Mouse (Mus musculus): Measurements from ENCODE around the gene Wdr73.
A peak's percentile ranks its signal among the peaks of the same experiment; 100 is the strongest.

The Wdr73 gene

DNA sequence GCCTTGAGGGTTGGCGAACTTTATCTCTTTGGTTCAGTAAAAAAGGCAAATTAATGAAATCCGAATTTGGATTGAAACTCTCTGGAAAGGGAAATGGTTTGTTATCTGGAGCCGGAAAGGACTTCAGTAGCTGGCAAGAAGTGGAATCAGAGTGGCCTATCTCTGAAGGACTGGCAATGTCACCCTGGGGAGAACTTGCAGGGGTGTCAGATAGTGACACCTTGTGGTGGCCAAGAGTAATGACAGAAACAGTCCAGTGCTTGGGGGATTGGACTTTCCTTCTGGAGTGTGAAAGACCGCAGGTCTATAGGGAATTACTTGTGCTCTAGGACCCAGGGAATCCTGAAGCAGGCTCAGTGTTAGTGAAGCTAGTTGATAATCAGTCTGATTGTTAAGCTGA, 51.4 kb downstream of the Wdr73 start:
- DNase-seq = peak; percentile 29

DNA sequence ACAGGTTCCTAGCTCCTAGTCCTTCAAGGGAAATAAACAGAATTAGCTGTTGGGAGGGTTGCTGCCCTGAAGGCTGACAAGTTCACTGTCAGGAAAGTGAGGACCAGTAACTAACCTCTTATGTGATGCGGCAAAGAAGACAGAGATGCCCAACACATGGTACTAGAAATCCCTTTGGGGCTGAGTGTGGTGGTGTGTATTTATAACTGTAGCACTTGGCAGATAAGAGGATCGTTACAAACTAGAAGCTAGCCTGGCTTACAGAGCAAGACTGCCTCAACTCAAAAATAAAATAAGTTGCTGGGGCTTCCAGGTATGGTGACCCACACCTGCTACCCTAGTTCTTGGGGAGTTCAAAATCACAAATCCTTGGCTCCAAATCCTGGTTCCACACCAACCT, 51.8 kb downstream of the Wdr73 start:
- no peak for DNase-seq

DNA sequence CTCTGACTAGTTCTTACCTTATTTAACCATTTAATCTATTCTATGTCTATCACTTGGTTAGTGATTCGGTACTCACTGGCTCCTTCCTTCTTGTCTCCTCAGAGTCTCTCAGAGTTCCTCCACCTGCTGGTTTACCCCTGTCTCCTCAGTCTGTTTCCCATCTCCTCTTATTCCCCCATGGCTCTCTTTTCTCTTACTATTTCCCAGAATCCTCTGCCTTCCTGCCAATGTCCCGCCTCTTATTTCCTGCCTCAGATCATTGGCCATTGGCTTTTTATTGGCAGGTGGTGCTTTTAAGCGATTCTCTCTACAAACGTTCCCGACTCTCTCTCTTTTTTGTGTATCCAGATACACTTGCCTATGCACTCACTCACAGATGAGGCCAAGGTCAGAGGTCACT, 54.4 kb downstream of the Wdr73 start:
- no peak for DNase-seq

DNA sequence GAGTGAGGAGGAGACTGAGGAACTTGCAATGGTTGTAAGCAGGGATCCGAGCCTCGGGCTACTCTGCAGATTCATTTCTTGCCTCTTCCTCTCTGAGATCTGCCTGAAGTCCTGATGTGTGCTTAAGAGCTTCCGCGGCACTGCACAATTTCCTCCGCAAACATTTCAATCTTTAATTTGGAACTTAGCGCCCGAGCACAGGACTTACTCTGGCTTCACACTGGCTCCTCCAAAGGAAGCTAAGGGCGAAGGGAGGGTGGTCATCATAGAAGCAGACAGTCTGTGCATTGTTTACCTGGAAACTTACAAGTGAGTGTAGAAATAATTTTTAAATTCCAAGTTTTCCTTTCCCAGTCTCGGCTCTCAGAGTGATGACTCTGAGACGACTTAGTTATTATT, 54.8 kb downstream of the Wdr73 start:
- DNase-seq = no peak

DNA sequence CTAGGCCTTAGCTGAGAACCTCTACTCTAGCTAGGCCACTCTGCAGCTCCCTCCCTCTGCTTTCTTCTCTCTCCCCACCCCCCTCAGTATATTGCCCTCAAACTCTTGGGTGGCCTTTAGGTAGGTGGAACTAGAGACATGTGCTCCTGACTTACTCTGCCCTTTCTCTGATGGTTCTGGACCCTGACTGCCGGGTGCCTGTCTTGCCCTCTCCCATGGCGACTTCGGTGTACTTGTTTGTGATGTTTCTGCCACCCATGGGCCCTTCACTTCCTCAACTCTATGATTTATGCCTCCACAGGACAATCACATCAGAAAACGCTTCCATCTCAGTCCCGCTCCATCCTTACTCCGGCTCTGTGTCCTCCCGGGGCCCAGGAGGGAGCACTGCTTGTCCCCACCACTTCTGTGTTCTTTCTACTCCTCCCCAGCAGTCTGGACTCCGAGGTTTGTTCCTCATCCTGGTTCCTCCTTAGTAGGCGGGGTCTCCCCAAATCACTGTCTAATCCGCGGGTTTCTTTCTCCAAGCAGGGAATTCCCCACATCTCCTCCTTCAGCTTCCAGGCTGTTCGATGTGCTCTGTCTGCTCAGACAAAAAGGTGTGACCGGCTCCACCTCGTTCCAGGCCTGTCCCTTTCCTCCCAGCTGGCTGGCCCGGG, 55.3 kb downstream of the Wdr73 start:
- DNase-seq = no peak

DNA sequence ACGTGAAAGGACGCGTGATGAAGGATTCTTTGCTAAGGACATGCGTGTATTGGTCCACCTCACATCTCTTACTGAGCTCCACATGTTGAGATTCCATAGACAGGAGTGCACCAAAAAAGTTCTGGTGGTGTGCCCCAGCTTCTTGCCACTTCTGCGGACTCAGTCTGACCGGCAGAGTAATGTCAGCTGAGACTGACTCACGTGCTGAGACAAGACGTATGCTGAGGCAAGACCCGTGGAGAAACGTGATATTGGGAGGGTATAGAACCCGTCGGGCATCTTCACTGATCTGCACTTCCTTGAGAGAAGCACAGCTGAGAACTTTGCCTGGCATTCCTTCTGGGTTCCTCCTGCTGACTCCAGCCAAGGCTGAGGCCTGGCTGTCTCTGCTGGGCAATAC, 56.4 kb downstream of the Wdr73 start:
- DNase-seq = no peak

DNA sequence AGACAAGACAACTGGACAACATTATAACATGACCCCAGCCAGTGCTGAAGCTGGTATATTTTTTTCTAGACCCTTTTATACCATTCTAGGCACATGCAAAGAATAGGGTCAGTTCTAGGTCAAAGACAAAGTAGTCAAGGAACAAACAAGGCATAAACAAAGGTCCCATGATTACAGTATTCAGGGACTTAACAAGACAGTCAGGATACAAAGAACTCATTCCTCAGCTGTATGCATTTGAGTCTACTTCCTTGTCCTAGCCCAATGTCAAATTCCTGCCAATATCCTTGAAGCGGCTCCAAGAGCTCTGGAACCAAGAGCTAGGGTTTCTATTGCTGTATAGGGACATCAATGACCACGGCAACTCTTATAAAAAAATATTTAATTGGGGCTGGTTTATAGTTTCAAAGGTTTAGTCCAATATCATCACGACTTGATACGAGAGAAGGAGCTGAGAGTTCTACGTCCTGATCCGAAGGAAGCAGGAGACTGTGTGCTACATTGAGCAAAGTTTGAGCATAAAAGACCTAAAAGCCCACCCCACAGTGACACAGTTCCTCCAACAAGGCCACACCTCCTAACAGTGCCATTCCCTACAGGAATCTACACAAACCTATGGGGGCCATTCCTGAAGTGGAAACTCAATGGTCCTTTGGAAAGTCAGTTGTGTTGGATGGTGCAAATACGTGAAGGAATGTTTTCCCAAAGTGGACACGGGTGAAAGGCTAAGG, 57.0 kb downstream of the Wdr73 start:
- DNase-seq = no peak

DNA sequence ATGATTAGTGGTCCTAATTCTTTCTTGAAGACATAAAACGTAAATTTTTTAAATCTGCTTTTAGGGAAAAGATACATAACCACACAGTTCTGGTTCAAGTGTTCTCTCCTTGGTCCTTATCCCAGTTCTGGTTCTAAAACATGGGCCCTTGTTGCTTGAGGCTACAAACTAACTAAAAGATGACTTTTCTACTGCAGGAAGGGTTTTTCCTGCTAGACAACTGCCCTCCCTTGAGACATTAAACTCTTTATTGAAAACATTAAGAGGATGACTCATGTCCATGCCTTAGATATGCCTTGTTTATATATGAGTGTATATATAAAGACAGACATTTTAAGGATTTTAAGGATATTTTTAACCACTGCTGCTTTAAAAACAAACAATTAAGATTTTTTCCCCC, 57.9 kb downstream of the Wdr73 start:
- DNase-seq = no peak

DNA sequence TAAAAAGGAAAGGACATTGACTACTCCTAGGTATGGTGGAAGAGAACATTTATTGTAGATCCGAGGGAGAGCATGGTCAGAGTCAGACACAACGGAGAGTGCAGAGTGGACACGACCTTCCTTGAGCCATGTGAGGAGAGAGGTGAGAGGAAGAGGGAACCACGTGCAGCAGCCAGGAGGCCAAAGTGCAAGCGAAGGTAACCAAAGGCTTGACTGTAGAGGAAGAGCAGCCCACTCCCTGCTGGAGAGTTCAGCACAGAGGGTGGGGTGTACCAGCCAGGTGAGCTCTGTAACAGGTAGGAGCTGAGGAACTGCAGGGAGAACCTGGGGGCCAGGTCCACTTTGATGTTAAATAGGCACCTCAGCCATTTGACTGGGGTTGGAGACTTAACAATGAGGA, 58.9 kb downstream of the Wdr73 start:
- DNase-seq = no peak

DNA sequence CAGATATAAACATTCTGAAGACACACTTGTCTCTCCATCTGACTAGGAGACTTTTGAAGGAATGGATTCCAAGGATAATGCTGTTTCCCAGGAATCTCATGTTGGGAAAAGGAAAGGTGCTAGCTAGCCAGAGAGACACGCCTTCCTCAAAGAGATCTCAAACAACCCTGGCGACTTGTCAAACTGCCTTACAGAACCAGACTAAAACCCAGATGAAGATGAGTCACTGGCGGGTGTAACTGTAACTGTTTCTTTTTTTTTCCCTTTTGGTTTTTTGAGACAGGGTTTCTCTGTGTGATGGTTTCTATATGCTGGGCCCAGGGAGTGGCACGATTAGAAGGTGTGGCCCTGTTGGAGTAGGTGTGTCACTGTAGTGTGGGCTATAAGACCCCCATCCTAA, 60.1 kb downstream of the Wdr73 start:
- DNase-seq = no peak

All from cerebellum, adult 11-12 months (tissue).